Mouse (Mus musculus) gastrocnemius, adult 18-20 months (tissue): ENCODE data around the gene D2hgdh. TPM values are rescaled to one million over a fixed set of nuclear protein-coding genes. Genes with fewer than 3 reads are reported as not detected.
"Not testable (repeated sequence)": the region's sequence is repeated elsewhere in the genome, so short reads cannot be mapped to it uniquely, and the experiment has no call there.

ENCODE experiments used
- DNase-seq: peaks from one replicate; pipeline ENCODE4 v3.0.0; 2021; ENCODE audit warnings: low spot score
- total RNA-seq, 2 experiments: library from RNA; stranded (reverse); gene quantifications; 2 replicates each; pipeline ENCODE4 v1.2.3; 2021

Gene D2hgdh
- total RNA-seq, 2 experiments from 2014 or later, result 19.4 to 23.4 TPM

GRCm38 (mm10) chr1:93825771-93826539, 1.2 kb downstream of the D2hgdh start:
- DNase-seq, result no peak

- no peak for DNase-seq
These were observed 1.8 kb downstream of the D2hgdh start for GRCm38 (mm10) chr1:93826540-93826835.

GRCm38 (mm10) chr1:93832754-93833360, 8.1 kb downstream of the D2hgdh start:
- DNase-seq, result not testable (repeated sequence)

GRCm38 (mm10) chr1:93834671-93835150, 10.0 kb downstream of the D2hgdh start:
- DNase-seq, result no peak

GRCm38 (mm10) chr1:93835211-93835610, 10.5 kb downstream of the D2hgdh start:
- no peak for DNase-seq

GRCm38 (mm10) chr1:93835876-93836531, 11.3 kb downstream of the D2hgdh start:
- DNase-seq, result no peak

- DNase-seq, result no peak
These were observed 11.8 kb downstream of the D2hgdh start for GRCm38 (mm10) chr1:93836532-93836913.

GRCm38 (mm10) chr1:93837335-93837734, 12.6 kb downstream of the D2hgdh start:
- no peak for DNase-seq

GRCm38 (mm10) chr1:93838569-93838968, 13.9 kb downstream of the D2hgdh start:
- not testable (repeated sequence) for DNase-seq

GRCm38 (mm10) chr1:93845766-93846366, 21.2 kb downstream of the D2hgdh start:
- not testable (repeated sequence) for DNase-seq

GRCm38 (mm10) chr1:93855790-93856189, 31.1 kb downstream of the D2hgdh start:
- not testable (repeated sequence) for DNase-seq

- no peak for DNase-seq
These were observed 32.7 kb downstream of the D2hgdh start for GRCm38 (mm10) chr1:93857370-93857769.

GRCm38 (mm10) chr1:93857991-93858390, 33.3 kb downstream of the D2hgdh start:
- DNase-seq, result no peak

GRCm38 (mm10) chr1:93859619-93860018, 34.9 kb downstream of the D2hgdh start:
- no peak for DNase-seq

GRCm38 (mm10) chr1:93861048-93861447, 36.3 kb downstream of the D2hgdh start, which contains the start of gene Gal3st2:
Gal3st2 (plus strand) TSS chr1:93861306.
- not testable (repeated sequence) for DNase-seq

GRCm38 (mm10) chr1:93871594-93872105, 46.9 kb downstream of the D2hgdh start:
- DNase-seq, result not testable (repeated sequence)

GRCm38 (mm10) chr1:93874405-93874804, 49.7 kb downstream of the D2hgdh start:
- DNase-seq, result not testable (repeated sequence)

GRCm38 (mm10) chr1:93881778-93882177, 57.1 kb downstream of the D2hgdh start:
- not testable (repeated sequence) for DNase-seq

- not testable (repeated sequence) for DNase-seq
These were observed 66.2 kb downstream of the D2hgdh start for GRCm38 (mm10) chr1:93890936-93891335.

- not testable (repeated sequence) for DNase-seq
These were observed 72.7 kb downstream of the D2hgdh start for GRCm38 (mm10) chr1:93897395-93897794.

- not testable (repeated sequence) for DNase-seq
These were observed 76.6 kb downstream of the D2hgdh start for GRCm38 (mm10) chr1:93901291-93901690.
